Mouse (Mus musculus) forebrain, embryonic 16.5 days (tissue): ENCODE results near the gene Phactr4. TPM values are rescaled to one million over a fixed set of nuclear protein-coding genes. Genes with fewer than 3 reads are reported as not detected.

ENCODE experiments used
- ATAC-seq: fragments of 200-750 bp; cut with Nextera tagmentation; 2 replicates; pipeline ENCODE4 v1.8.0; 2017; ENCODE audit warnings: mild to moderate bottlenecking, moderate library complexity
- H3K27ac ChIP-seq: fragments of 300-500 bp; sonication (generic); 2 replicates; pipeline ENCODE4 v1.5.1; 2014; ENCODE audit warnings: low read length, control low read depth
- H3K27me3 ChIP-seq: fragments of 300-500 bp; sonication (generic); replicated peaks from 2 replicates; pipeline ENCODE4 v1.6.1; 2014; ENCODE audit warnings: low read length; ENCODE audit not compliant: control insufficient read depth, insufficient read depth
- H3K36me3 ChIP-seq: fragments of 300-500 bp; sonication (generic); 2 replicates; pipeline ENCODE4 v1.6.1; 2014; ENCODE audit not compliant: control insufficient read depth, insufficient read depth
- H3K4me1 ChIP-seq: fragments of 300-500 bp; sonication (generic); replicated peaks from 2 replicates; pipeline ENCODE4 v1.6.1; 2014; ENCODE audit warnings: low read length; ENCODE audit not compliant: control insufficient read depth, insufficient read depth
- H3K4me2 ChIP-seq: fragments of 300-500 bp; sonication (generic); 2 replicates; pipeline ENCODE4 v1.6.1; 2014; ENCODE audit warnings: mild to moderate bottlenecking, low read length, control low read depth
- H3K4me3 ChIP-seq: fragments of 300-500 bp; sonication (generic); replicated peaks from 2 replicates; pipeline ENCODE4 v1.5.1; 2014; ENCODE audit warnings: mild to moderate bottlenecking, low read length, control low read depth
- H3K9ac ChIP-seq: fragments of 300-500 bp; sonication (generic); replicated peaks from 2 replicates; pipeline ENCODE4 v1.6.1; 2014; ENCODE audit warnings: low read depth, low read length, control low read depth
- H3K9me3 ChIP-seq: fragments of 300-500 bp; sonication (generic); 2 replicates; pipeline ENCODE4 v1.6.1; 2016; ENCODE audit warnings: low read length; ENCODE audit not compliant: control insufficient read depth
- WGBS: fragments of 180-500 bp; shearing (Covaris S2); extraction: QIAGEN DNeasy Blood & Tissue Kit; methylation state at CpG from one replicate; pipeline ENCODE4 v1.1.7; 2014; 5-methylcytosine and 5-hydroxymethylcytosine counted together
- polyA plus RNA-seq: library from polyadenylated mRNA; unstranded; fragments of >200 nt; fragmentation: Nextera tagmentation; extraction: Ambion mirVana; gene quantifications from 2 replicates; pipeline ENCODE4 v1.2.1, GENCODE M21; 2015

The Phactr4 gene
- polyA plus RNA-seq, 1 experiment from 2014 or later: 9.7 TPM

GRCm38 (mm10) chr4:132329835-132330354 is 92.4 kb downstream of the Phactr4 start:
- Histone ChIP-seq H3K4me3 (peak overlapping the region; percentile 81), H3K27ac (peak overlapping the region; percentile 68), H3K9ac (peak overlapping the region; percentile 90), H3K9me3 (no peaks in the 10 kb centered on the region), H3K4me2 (peak overlapping the region; percentile 79), H3K27me3 (no peaks in the 10 kb centered on the region), H3K4me1 (peaks cover 12% of the 10 kb centered on the region), H3K36me3 (peaks cover 15% of the 10 kb centered on the region)
- 7% methylated on average over 10 of the region's 10 CpGs for WGBS
- no peak for ATAC-seq

GRCm38 (mm10) chr4:132329115-132329834 is 93.0 kb downstream of the Phactr4 start, which contains the start of gene Trnau1ap:
Gene Trnau1ap (minus strand): TSS chr4:132329538.
- Histone ChIP-seq H3K4me2 (peak within 1 kb of the TSS; percentile 79), H3K36me3 (peaks cover 17% of the 10 kb centered on the region), H3K9ac (peak within 1 kb of the TSS; percentile 90), H3K27me3 (no peaks in the 10 kb centered on the region), H3K4me3 (peak within 1 kb of the TSS; percentile 81), H3K9me3 (no peaks in the 10 kb centered on the region), H3K4me1 (peaks cover 12% of the 10 kb centered on the region), H3K27ac (peak within 1 kb of the TSS; percentile 68)
- peak; percentile 97 for ATAC-seq
- under 1% methylated on average over 52 of the region's 52 CpGs for WGBS

- ATAC-seq: no peak
- Histone ChIP-seq H3K36me3 (peaks cover 14% of the 10 kb centered on the region), H3K27ac (no peak overlapping the region), H3K4me3 (peak overlapping the region; percentile 81), H3K9me3 (no peaks in the 10 kb centered on the region), H3K4me1 (peaks cover 12% of the 10 kb centered on the region), H3K4me2 (peak overlapping the region; percentile 79), H3K27me3 (no peaks in the 10 kb centered on the region), H3K9ac (peak overlapping the region; percentile 90)
- 42% methylated on average over 14 of the region's 14 CpGs for WGBS
Observed at GRCm38 (mm10) chr4:132328391-132328982, 93.8 kb downstream of the Phactr4 start.

- Histone ChIP-seq H3K4me3 (no peak overlapping the region), H3K27ac (no peak overlapping the region), H3K9me3 (no peaks in the 10 kb centered on the region), H3K27me3 (no peaks in the 10 kb centered on the region), H3K36me3 (peaks cover 15% of the 10 kb centered on the region), H3K9ac (no peak overlapping the region), H3K4me1 (peaks cover 12% of the 10 kb centered on the region), H3K4me2 (no peak overlapping the region)
- 77% methylated on average over 5 of the region's 5 CpGs for WGBS
- no peak for ATAC-seq
Observed at GRCm38 (mm10) chr4:132326481-132326880, 95.8 kb downstream of the Phactr4 start.

- Histone ChIP-seq H3K36me3 (peaks cover 30% of the 10 kb centered on the region), H3K27ac (no peak overlapping the region), H3K4me1 (no peaks in the 10 kb centered on the region), H3K4me2 (no peak overlapping the region), H3K9ac (no peak overlapping the region), H3K27me3 (no peaks in the 10 kb centered on the region), H3K9me3 (no peaks in the 10 kb centered on the region), H3K4me3 (no peak overlapping the region)
- ATAC-seq: no peak
- WGBS: 86% methylated on average over 8 of the region's 8 CpGs
Observed at GRCm38 (mm10) chr4:132315711-132316110, 106.6 kb downstream of the Phactr4 start.

GRCm38 (mm10) chr4:132312627-132313026 is 109.7 kb downstream of the Phactr4 start:
- Histone ChIP-seq H3K9ac (no peak overlapping the region), H3K4me1 (peaks cover 11% of the 10 kb centered on the region), H3K4me3 (no peak overlapping the region), H3K9me3 (no peaks in the 10 kb centered on the region), H3K4me2 (no peak overlapping the region), H3K27me3 (no peaks in the 10 kb centered on the region), H3K27ac (no peak overlapping the region), H3K36me3 (peaks cover 29% of the 10 kb centered on the region)
- no peak for ATAC-seq
- WGBS: 89% methylated on average over 5 of the region's 5 CpGs

GRCm38 (mm10) chr4:132311801-132312200 is 110.5 kb downstream of the Phactr4 start:
- Histone ChIP-seq H3K9me3 (no peaks in the 10 kb centered on the region), H3K27me3 (no peaks in the 10 kb centered on the region), H3K4me3 (no peak overlapping the region), H3K36me3 (peaks cover 27% of the 10 kb centered on the region), H3K4me1 (peaks cover 11% of the 10 kb centered on the region), H3K27ac (no peak overlapping the region), H3K9ac (no peak overlapping the region), H3K4me2 (no peak overlapping the region)
- WGBS: 48% methylated on average over 3 of the region's 3 CpGs
- ATAC-seq: no peak

GRCm38 (mm10) chr4:132311209-132311608 is 111.1 kb downstream of the Phactr4 start:
- no peaks in the 10 kb centered on the region for H3K9me3 ChIP-seq
- ATAC-seq: no peak
- H3K4me1 ChIP-seq: peaks cover 11% of the 10 kb centered on the region
- no peak overlapping the region for H3K4me2 ChIP-seq
- H3K27me3 ChIP-seq: no peaks in the 10 kb centered on the region
- H3K36me3 ChIP-seq: peaks cover 25% of the 10 kb centered on the region
- no peak overlapping the region for H3K4me3 ChIP-seq
- no peak overlapping the region for H3K9ac ChIP-seq
- WGBS: 25% methylated on average over 1 of the region's 1 CpGs
- no peak overlapping the region for H3K27ac ChIP-seq

- peaks cover 11% of the 10 kb centered on the region for H3K4me1 ChIP-seq
- H3K9ac ChIP-seq: peak overlapping the region; percentile 82
- no peaks in the 10 kb centered on the region for H3K9me3 ChIP-seq
- H3K4me3 ChIP-seq: peak overlapping the region; percentile 69
- no peak for ATAC-seq
- no peaks in the 10 kb centered on the region for H3K27me3 ChIP-seq
- 27% methylated on average over 10 of the region's 10 CpGs for WGBS
- peaks cover 21% of the 10 kb centered on the region for H3K36me3 ChIP-seq
- peak overlapping the region; percentile 83 for H3K4me2 ChIP-seq
- peak overlapping the region; percentile 91 for H3K27ac ChIP-seq
Observed at GRCm38 (mm10) chr4:132309849-132310472, 112.3 kb downstream of the Phactr4 start.
